Mouse (Mus musculus) MEL (cell line): ENCODE data around the gene Plet1. TPM values are rescaled to one million over a fixed set of nuclear protein-coding genes. Genes with fewer than 3 reads are reported as not detected.

Experiments used
- DNase-seq: peaks from one replicate; pipeline ENCODE4 v3.0.0; 2011; ENCODE audit warnings: low read depth, low spot score
- H3K27ac ChIP-seq: 2 replicates; pipeline ENCODE4 v1.5.1; 2012; ENCODE audit warnings: low read depth, mild to moderate bottlenecking, control low read depth, low read length, moderate library complexity; ENCODE audit not compliant: control insufficient read depth
- H3K27me3 ChIP-seq, 2 experiments: fragments of 150-350 bp in 1 of 2; sonication (generic) in 1 of 2; 2 replicates each; pipeline ENCODE4 v1.6.1; 2012; ENCODE audit warnings: low read length in 2 of 2, mild to moderate bottlenecking in 2 of 2, improper control_type of control experiment in 1 of 2, moderate library complexity in 1 of 2; ENCODE audit not compliant: insufficient read depth in 2 of 2, control insufficient read depth in 1 of 2
- H3K36me3 ChIP-seq, 2 experiments: 2 replicates each; pipeline ENCODE4 v1.6.1; 2012 to 2014; ENCODE audit warnings: low read length in 2 of 2, improper control_type of control experiment in 1 of 2, inconsistent platforms in 1 of 2, mild to moderate bottlenecking in 1 of 2; ENCODE audit not compliant: insufficient read depth in 2 of 2, control insufficient read depth in 1 of 2
- H3K4me1 ChIP-seq, 2 experiments: fragments of 150-350 bp in 1 of 2; sonication (generic) in 1 of 2; 2 replicates each; pipeline ENCODE4 v1.6.1; 2012; ENCODE audit warnings: low read length in 2 of 2, improper control_type of control experiment in 1 of 2, mild to moderate bottlenecking in 1 of 2; ENCODE audit not compliant: insufficient read depth in 2 of 2, control insufficient read depth in 1 of 2
- H3K4me3 ChIP-seq, 2 experiments: fragments of 150-350 bp in 1 of 2; sonication (generic) in 1 of 2; 2 replicates each; pipeline ENCODE4 v1.5.1; 2012; ENCODE audit warnings: low read depth in 2 of 2, low read length in 2 of 2, mild to moderate bottlenecking in 2 of 2, moderate library complexity in 2 of 2, control low read depth in 1 of 2, improper control_type of control experiment in 1 of 2; ENCODE audit not compliant: control insufficient read depth in 1 of 2, insufficient read depth in 1 of 2
- H3K79me2 ChIP-seq: 2 replicates; pipeline ENCODE4 v1.6.1; 2012; ENCODE audit warnings: mild to moderate bottlenecking, low read length, moderate library complexity; ENCODE audit not compliant: control insufficient read depth, poor library complexity, insufficient read depth
- H3K9ac ChIP-seq: 2 replicates; pipeline ENCODE4 v1.6.1; 2012; ENCODE audit warnings: low read depth, mild to moderate bottlenecking, control low read depth, low read length, moderate library complexity; ENCODE audit not compliant: control insufficient read depth, poor library complexity, severe bottlenecking
- H3K9me3 ChIP-seq: fragments of 150-350 bp; sonication (generic); replicated peaks from 2 replicates; pipeline ENCODE4 v1.6.1; 2012; ENCODE audit warnings: mild to moderate bottlenecking, low read length, improper control_type of control experiment, moderate library complexity; ENCODE audit not compliant: insufficient read depth
- BHLHE40 ChIP-seq: IDR thresholded peaks from 2 replicates; pipeline ENCODE4 v1.6.1; 2012; ENCODE audit warnings: low read depth, mild to moderate bottlenecking, inconsistent platforms, low read length, improper control_type of control experiment, borderline replicate concordance
- CTCF ChIP-seq, 3 experiments: IDR thresholded peaks in 2 of 3; conservative IDR thresholded peaks in 1 of 3; 2 replicates each; pipeline ENCODE4 v1.5.1; 2011 to 2012; ENCODE audit warnings: low read length in 3 of 3, low read depth in 2 of 3, mild to moderate bottlenecking in 2 of 3, improper control_type of control experiment in 1 of 3, inconsistent platforms in 1 of 3, mixed read lengths in 1 of 3, moderate library complexity in 1 of 3; ENCODE audit not compliant: control insufficient read depth in 1 of 3, insufficient read depth in 1 of 3, poor library complexity in 1 of 3, severe bottlenecking in 1 of 3
- ELF1 ChIP-seq: IDR thresholded peaks from 2 replicates; pipeline ENCODE4 v1.6.1; 2014; ENCODE audit warnings: low read depth, mild to moderate bottlenecking, inconsistent platforms, low read length, improper control_type of control experiment, moderate library complexity
- EP300 ChIP-seq, 2 experiments: IDR thresholded peaks; 2 replicates each; pipeline ENCODE4 v1.6.1; 2011; ENCODE audit warnings: improper control_type of control experiment in 2 of 2, low read length in 2 of 2, low read depth in 1 of 2, mild to moderate bottlenecking in 1 of 2
- GABPA ChIP-seq: IDR thresholded peaks from 2 replicates; pipeline ENCODE4 v1.6.1; 2012; ENCODE audit warnings: low read depth, mild to moderate bottlenecking, inconsistent platforms, low read length, improper control_type of control experiment, moderate library complexity
- GATA1 ChIP-seq: IDR thresholded peaks from 2 replicates; pipeline ENCODE4 v1.6.1; 2011; ENCODE audit warnings: low read depth, low read length, improper control_type of control experiment
- HCFC1 ChIP-seq: IDR thresholded peaks from 2 replicates; pipeline ENCODE4 v1.6.1; 2012; ENCODE audit warnings: low read depth, mild to moderate bottlenecking, inconsistent platforms, low read length, improper control_type of control experiment, moderate library complexity
- MEF2A ChIP-seq: IDR thresholded peaks from 2 replicates; pipeline ENCODE4 v1.6.1; 2014; ENCODE audit warnings: low read depth, mild to moderate bottlenecking, inconsistent platforms, low read length, improper control_type of control experiment; ENCODE audit not compliant: poor library complexity, insufficient replicate concordance, severe bottlenecking; ENCODE audit errors: extremely low read depth
- MYC ChIP-seq: IDR thresholded peaks from 2 replicates; pipeline ENCODE4 v1.6.1; 2011; ENCODE audit warnings: low read depth, mild to moderate bottlenecking, low read length, improper control_type of control experiment, moderate library complexity
- NELFE ChIP-seq: IDR thresholded peaks from 2 replicates; pipeline ENCODE4 v1.6.1; 2011; ENCODE audit warnings: low read depth, low read length, improper control_type of control experiment
- POLR2A ChIP-seq, 2 experiments: IDR thresholded peaks; 2 replicates each; pipeline ENCODE4 v1.6.1; 2011 to 2012; ENCODE audit warnings: low read length in 2 of 2, mild to moderate bottlenecking in 2 of 2, control low read depth in 1 of 2, improper control_type of control experiment in 1 of 2, low read depth in 1 of 2, moderate library complexity in 1 of 2; ENCODE audit not compliant: control insufficient read depth in 1 of 2, insufficient read depth in 1 of 2, poor library complexity in 1 of 2
- POLR2AphosphoS2 ChIP-seq: IDR thresholded peaks from 2 replicates; pipeline ENCODE4 v1.6.1; 2011; ENCODE audit warnings: low read length, improper control_type of control experiment
- RAD21 ChIP-seq: IDR thresholded peaks from 2 replicates; pipeline ENCODE4 v1.6.1; 2011; ENCODE audit warnings: mild to moderate bottlenecking, low read depth, low read length, improper control_type of control experiment
- RCOR1 ChIP-seq: IDR thresholded peaks from 2 replicates; pipeline ENCODE4 v1.6.1; 2012; ENCODE audit warnings: low read depth, mild to moderate bottlenecking, inconsistent platforms, low read length, improper control_type of control experiment
- SIN3A ChIP-seq: IDR thresholded peaks from 2 replicates; pipeline ENCODE4 v1.6.1; 2012; ENCODE audit warnings: low read length, improper control_type of control experiment, inconsistent platforms
- SMC3 ChIP-seq: IDR thresholded peaks from 2 replicates; pipeline ENCODE4 v1.6.1; 2011; ENCODE audit warnings: low read depth, low read length, improper control_type of control experiment
- TAL1 ChIP-seq: IDR thresholded peaks from 2 replicates; pipeline ENCODE4 v1.6.1; 2012; ENCODE audit warnings: mild to moderate bottlenecking, inconsistent platforms, low read length, moderate library complexity, mixed read lengths
- TBP ChIP-seq: IDR thresholded peaks from 2 replicates; pipeline ENCODE4 v1.8.0; 2011; ENCODE audit warnings: low read depth, low read length, improper control_type of control experiment
- TCF12 ChIP-seq: IDR thresholded peaks from 2 replicates; pipeline ENCODE4 v1.6.1; 2014; ENCODE audit warnings: low read depth, mild to moderate bottlenecking, inconsistent platforms, low read length, improper control_type of control experiment, moderate library complexity
- UBTF ChIP-seq: IDR thresholded peaks from 2 replicates; pipeline ENCODE4 v1.6.1; 2012; ENCODE audit warnings: low read depth, mild to moderate bottlenecking, inconsistent platforms, low read length, improper control_type of control experiment, moderate library complexity, borderline replicate concordance; ENCODE audit not compliant: insufficient read depth
- USF1 ChIP-seq: IDR thresholded peaks from 2 replicates; pipeline ENCODE4 v1.6.1; 2014; ENCODE audit warnings: low read depth, mild to moderate bottlenecking, inconsistent platforms, low read length, improper control_type of control experiment, moderate library complexity
- ZC3H11A ChIP-seq: IDR thresholded peaks from 2 replicates; pipeline ENCODE4 v1.6.1; 2012; ENCODE audit warnings: low read depth, mild to moderate bottlenecking, inconsistent platforms, low read length, improper control_type of control experiment
- ZNF384 ChIP-seq: IDR thresholded peaks from 2 replicates; pipeline ENCODE4 v1.6.1; 2012; ENCODE audit warnings: low read depth, mild to moderate bottlenecking, inconsistent platforms, low read length, improper control_type of control experiment
- polyA plus RNA-seq, 2 experiments: library from polyadenylated mRNA; stranded (reverse) in 1 of 2; unstranded in 1 of 2; fragments of >175 nt in 1 of 2; fragments of >200 nt in 1 of 2; gene quantifications; 2 replicates each; pipeline versions ENCODE4 v1.2.1 to v1.2.4; 2012; ENCODE audit warnings: low replicate concordance in 2 of 2, low read depth in 1 of 2; ENCODE audit not compliant: insufficient read length in 2 of 2, insufficient read depth in 1 of 2, missing spikeins in 1 of 2
- total RNA-seq: library from RNA; depleted of rRNA; stranded (reverse); fragments of 300-350 nt; gene quantifications from 2 replicates; pipeline ENCODE4 v1.2.3, GENCODE M21; 2012

The Plet1 gene
- total and polyA plus RNA-seq, 3 experiments, result 0.12 to 0.81 TPM; not detected in 1

- H3K4me3 ChIP-seq, result peak overlapping the region; percentile 30 to 36; a peak in 3 of 4 replicates
- peak overlapping the region; percentile 59 for H3K9ac ChIP-seq
- no peaks in the 10 kb centered on the region; a peak in 1 of 4 replicates for H3K36me3 ChIP-seq
- no peaks in the 10 kb centered on the region for H3K79me2 ChIP-seq
- H3K4me1 ChIP-seq, result no peaks in the 10 kb centered on the region; a peak in 1 of 4 replicates
- H3K9me3 ChIP-seq, result no peaks in the 10 kb centered on the region
- DNase-seq, result peak; percentile 23
- H3K27me3 ChIP-seq, result no peaks in the 10 kb centered on the region
- no peak overlapping the region for H3K27ac ChIP-seq
- TF ChIP-seq POLR2AphosphoS2, result no peak
- TF ChIP-seq GABPA, result no peak
- TF ChIP-seq RAD21, result no peak
- no peak for TF ChIP-seq USF1
- no peak for TF ChIP-seq POLR2A (IDR thresholded peaks at IDR 0.05; ENCODE audit: control insufficient read depth in 1 of 2, insufficient read depth in 1 of 2, low read depth in 1 of 2, low read length in 2 of 2, poor library complexity in 1 of 2)
- TF ChIP-seq EP300 (IDR thresholded peaks at IDR 0.05; ENCODE audit: low read depth in 1 of 2, low read length in 2 of 2), result no peak
- TF ChIP-seq BHLHE40, result no peak
- no peak for TF ChIP-seq ELF1
- no peak for TF ChIP-seq ZNF384
- no peak for TF ChIP-seq ZC3H11A
Measured at GRCm38 (mm10) chr9:50451456-50452218, 42.7 kb upstream of the Plet1 start.

DNA sequence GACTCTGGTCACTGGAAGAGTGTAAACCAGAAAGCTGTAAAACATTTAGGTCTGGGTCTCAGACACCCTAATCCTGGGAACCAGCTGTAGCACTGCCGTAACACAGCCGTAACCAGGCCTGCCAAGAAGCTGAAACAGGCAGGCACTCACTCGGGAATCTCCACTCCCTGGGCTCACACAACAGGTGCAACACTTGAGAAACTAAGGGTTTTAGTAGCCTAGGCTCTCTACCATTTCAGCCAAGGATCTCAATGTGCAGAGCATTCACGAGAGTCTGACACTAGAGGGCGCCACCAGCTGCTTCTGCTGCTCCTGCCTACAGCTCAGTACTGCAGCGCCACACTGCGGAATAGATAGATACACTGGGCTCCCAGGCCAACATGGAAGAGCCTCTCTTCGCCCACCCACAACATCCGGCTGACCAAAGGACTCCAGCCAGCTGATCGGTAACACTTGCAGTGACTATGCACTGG lies 42.0 kb upstream of the Plet1 start:
- Histone ChIP-seq H3K4me1 (no peaks in the 10 kb centered on the region; a peak in 1 of 4 replicates), H3K79me2 (no peaks in the 10 kb centered on the region), H3K36me3 (no peaks in the 10 kb centered on the region), H3K9ac (peak overlapping the region; percentile 59), H3K27me3 (no peaks in the 10 kb centered on the region), H3K4me3 (peak overlapping the region; percentile 30 to 36; a peak in 3 of 4 replicates), H3K27ac (no peak overlapping the region), H3K9me3 (no peaks in the 10 kb centered on the region)
- DNase-seq, result peak; percentile 94
- TF ChIP-seq UBTF (no peak), TCF12 (no peak), ZNF384 (0 out of 2 replicates have a peak, but pooled peaks have one; percentile 8), SMC3 (peak; percentile 94), ELF1 (peak; percentile 11; the same call in 1 of the 2 replicates), EP300 (IDR thresholded peaks at IDR 0.05; ENCODE audit: low read depth in 1 of 2, low read length in 2 of 2) (no peak), GATA1 (no peak), HCFC1 (peak; percentile 64), CTCF (IDR thresholded peaks at IDR 0.05 in 2 of 3, conservative IDR thresholded peaks at IDR 0.05 in 1 of 3; ENCODE audit: control insufficient read depth in 1 of 3, insufficient read depth in 1 of 3, low read depth in 2 of 3, low read length in 3 of 3, poor library complexity in 1 of 3, severe bottlenecking in 1 of 3) (peak in 2 of 3 experiments; percentile 95 to 100; a peak in 5 of 6 replicates), MEF2A (no peak), POLR2A (IDR thresholded peaks at IDR 0.05; ENCODE audit: control insufficient read depth in 1 of 2, insufficient read depth in 1 of 2, low read depth in 1 of 2, low read length in 2 of 2, poor library complexity in 1 of 2) (no peak), MYC (no peak), SIN3A (0 out of 2 replicates have a peak, but pooled peaks have one; percentile 40), NELFE (no peak), RAD21 (peak; percentile 81), ZC3H11A (peak; percentile 76), TAL1 (no peak), RCOR1 (no peak), GABPA (no peak), TBP (0 out of 2 replicates have a peak, but pooled peaks have one; percentile 23)
